Mouse (Mus musculus) cerebellum, adult 11 months (tissue): ENCODE results near the gene Tmem132c.

Source experiments
- DNase-seq: peaks from one replicate; pipeline ENCODE4 v3.0.0; 2022

Tmem132c gene

GRCm38 (mm10) chr5:127429124-127429523 lies 187.5 kb downstream of the Tmem132c start:
- no peak for DNase-seq

- DNase-seq, result no peak
Observed at GRCm38 (mm10) chr5:127431561-127431960, 190.0 kb downstream of the Tmem132c start.

GRCm38 (mm10) chr5:127436836-127437235 lies 195.2 kb downstream of the Tmem132c start:
- peak; percentile 72 for DNase-seq

GRCm38 (mm10) chr5:127438639-127439038 lies 197.0 kb downstream of the Tmem132c start:
- DNase-seq, result no peak

- no peak for DNase-seq
Observed at GRCm38 (mm10) chr5:127441963-127442362, 200.4 kb downstream of the Tmem132c start.

- DNase-seq, result no peak
Observed at GRCm38 (mm10) chr5:127453580-127453979, 212.0 kb downstream of the Tmem132c start.

- DNase-seq, result no peak
Observed at GRCm38 (mm10) chr5:127454068-127454467, 212.5 kb downstream of the Tmem132c start.

- no peak for DNase-seq
Observed at GRCm38 (mm10) chr5:127456076-127456475, 214.5 kb downstream of the Tmem132c start.

GRCm38 (mm10) chr5:127468151-127468550 lies 226.5 kb downstream of the Tmem132c start:
- DNase-seq, result no peak

- no peak for DNase-seq
Observed at GRCm38 (mm10) chr5:127470351-127470750, 228.7 kb downstream of the Tmem132c start.

GRCm38 (mm10) chr5:127471902-127472301 lies 230.3 kb downstream of the Tmem132c start:
- DNase-seq, result no peak

- DNase-seq, result peak; percentile 44
Observed at GRCm38 (mm10) chr5:127473706-127474105, 232.1 kb downstream of the Tmem132c start.

- no peak for DNase-seq
Observed at GRCm38 (mm10) chr5:127474856-127475255, 233.2 kb downstream of the Tmem132c start.

GRCm38 (mm10) chr5:127477790-127478189 lies 236.2 kb downstream of the Tmem132c start:
- no peak for DNase-seq

GRCm38 (mm10) chr5:127478322-127478721 lies 236.7 kb downstream of the Tmem132c start:
- no peak for DNase-seq

GRCm38 (mm10) chr5:127480931-127481330 lies 239.3 kb downstream of the Tmem132c start:
- DNase-seq, result no peak

GRCm38 (mm10) chr5:127481416-127481815 lies 239.8 kb downstream of the Tmem132c start:
- peak; percentile 34 for DNase-seq

GRCm38 (mm10) chr5:127482342-127482741 lies 240.7 kb downstream of the Tmem132c start:
- no peak for DNase-seq

GRCm38 (mm10) chr5:127483955-127484659 lies 242.5 kb downstream of the Tmem132c start:
- no peak for DNase-seq

GRCm38 (mm10) chr5:127484813-127485486 lies 243.3 kb downstream of the Tmem132c start:
- DNase-seq, result no peak

- no peak for DNase-seq
Observed at GRCm38 (mm10) chr5:127487190-127487589, 245.6 kb downstream of the Tmem132c start.

GRCm38 (mm10) chr5:127488666-127489065 lies 247.1 kb downstream of the Tmem132c start:
- no peak for DNase-seq

- no peak for DNase-seq
Observed at GRCm38 (mm10) chr5:127491724-127492123, 250.1 kb downstream of the Tmem132c start.

GRCm38 (mm10) chr5:127496895-127497294 lies 255.3 kb downstream of the Tmem132c start:
- DNase-seq, result no peak
